Comparison of ENCODE assay signal across 8 mouse cellular contexts in genomic region chr5:34549483-34550221, GRCm38 (mm10). TPM values are rescaled to one million over a fixed set of nuclear protein-coding genes. Genes with fewer than 3 reads are reported as not detected.
DNase-seq lines count a peak whose midpoint lies in the region; ATAC-seq lines count a peak whose summit lies in the region.

No protein-coding gene starts in this region.

- ATAC-seq in hindbrain, embryonic 14.5 days (ENCODE audit: low FRiP score), result peak; percentile 88
- ATAC-seq in liver, embryonic 15.5 days (ENCODE audit: insufficient read depth), result peak; percentile 74
- ATAC-seq in neural tube, embryonic 12.5 days (ENCODE audit: low FRiP score, low read depth), result peak; percentile 85

- peaks cover 18% of the 10 kb centered on the region for H3K27me3 ChIP-seq in erythroblast, embryonic 14.5 days (ENCODE audit: control insufficient read depth)
- no peaks in the 10 kb centered on the region for H3K27me3 ChIP-seq in hindbrain, embryonic 14.5 days (ENCODE audit: control insufficient read depth, insufficient read depth, low read length)
- H3K27me3 ChIP-seq in liver, embryonic 15.5 days, result no peaks in the 10 kb centered on the region; the same call in 1 of the 2 replicates
- no peaks in the 10 kb centered on the region for H3K27me3 ChIP-seq in neural tube, embryonic 12.5 days (replicated peaks)

- peak; percentile 50 for DNase-seq in gastrocnemius, postnatal 14 days
- DNase-seq in gastrocnemius, postnatal 36 days, result no peak
- peak; percentile 71 for DNase-seq in R1 (ENCODE audit: low read depth, low spot score)
- peak; percentile 74 for DNase-seq in hindbrain, embryonic 14.5 days (ENCODE audit: low spot score)
- DNase-seq in c-Kit-positive CD71-positive TER-119-positive erythroid progenitor cells, embryonic 14.5 days (ENCODE audit: low spot score), result no peak

- no peaks in the 10 kb centered on the region; the same call in 1 of the 2 replicates for H3K9me3 ChIP-seq in erythroblast, embryonic 14.5 days (ENCODE audit: control insufficient read depth, low read length)
- H3K9me3 ChIP-seq in hindbrain, embryonic 14.5 days (ENCODE audit: control insufficient read depth, low read length), result no peaks in the 10 kb centered on the region
- no peaks in the 10 kb centered on the region for H3K9me3 ChIP-seq in liver, embryonic 15.5 days (replicated peaks)
- no peaks in the 10 kb centered on the region for H3K9me3 ChIP-seq in neural tube, embryonic 12.5 days

- peak overlapping the region; percentile 87 for H3K27ac ChIP-seq in hindbrain, embryonic 14.5 days
- H3K27ac ChIP-seq in liver, embryonic 15.5 days (replicated peaks), result peak overlapping the region; percentile 72
- peak overlapping the region; percentile 37; the same call in 1 of the 2 replicates for H3K27ac ChIP-seq in neural tube, embryonic 12.5 days

- WGBS in hindbrain, embryonic 14.5 days, result 1% methylated on average over 46 of the region's 49 CpGs
- under 1% methylated on average over 46 of the region's 49 CpGs for WGBS in liver, embryonic 15.5 days (ENCODE audit: insufficient replicate concordance)
- under 1% methylated on average over 49 of the region's 49 CpGs for WGBS in neural tube, embryonic 12.5 days

- peak overlapping the region; percentile 78 for H3K4me2 ChIP-seq in hindbrain, embryonic 14.5 days (replicated peaks)
- H3K4me2 ChIP-seq in liver, embryonic 15.5 days, result peak overlapping the region; percentile 97
- H3K4me2 ChIP-seq in neural tube, embryonic 12.5 days (replicated peaks), result peak overlapping the region; percentile 66

- H3K36me3 ChIP-seq in erythroblast, embryonic 14.5 days (ENCODE audit: control insufficient read depth), result peaks cover 10% of the 10 kb centered on the region
- H3K36me3 ChIP-seq in hindbrain, embryonic 14.5 days (replicated peaks; ENCODE audit: control insufficient read depth, insufficient read depth), result peaks cover 33% of the 10 kb centered on the region
- H3K36me3 ChIP-seq in liver, embryonic 15.5 days (replicated peaks), result peaks cover 32% of the 10 kb centered on the region
- H3K36me3 ChIP-seq in neural tube, embryonic 12.5 days, result peaks cover 23% of the 10 kb centered on the region

- peaks cover 31% of the 10 kb centered on the region for H3K4me1 ChIP-seq in erythroblast, embryonic 14.5 days (ENCODE audit: control insufficient read depth)
- peaks cover 15% of the 10 kb centered on the region for H3K4me1 ChIP-seq in hindbrain, embryonic 14.5 days (replicated peaks; ENCODE audit: control insufficient read depth, insufficient read depth, low read length)
- peaks cover 36% of the 10 kb centered on the region for H3K4me1 ChIP-seq in liver, embryonic 15.5 days (replicated peaks)
- peaks cover 16% of the 10 kb centered on the region for H3K4me1 ChIP-seq in neural tube, embryonic 12.5 days

- intact Hi-C loops in gastrocnemius, postnatal 14 days (cut with DNase I; ENCODE audit: low total_unique reads), result no loop called here
- intact Hi-C loops in gastrocnemius, postnatal 36 days (cut with DNase I), result loop anchor here (5.0 kb wide), 1 partner anchor 88 kb away; the partner anchor contains the start of gene Mfsd10

- peak overlapping the region; percentile 99 for H3K9ac ChIP-seq in hindbrain, embryonic 14.5 days
- H3K9ac ChIP-seq in liver, embryonic 15.5 days, result peak overlapping the region; percentile 83
- H3K9ac ChIP-seq in neural tube, embryonic 12.5 days, result peak overlapping the region; percentile 93

- peak overlapping the region; percentile 71 for H3K4me3 ChIP-seq in erythroblast, embryonic 14.5 days (replicated peaks)
- H3K4me3 ChIP-seq in hindbrain, embryonic 14.5 days (replicated peaks; ENCODE audit: low read length), result peak overlapping the region; percentile 95
- peak overlapping the region; percentile 79 for H3K4me3 ChIP-seq in liver, embryonic 15.5 days (replicated peaks)
- H3K4me3 ChIP-seq in neural tube, embryonic 12.5 days, result peak overlapping the region; percentile 84

RNA-seq across cellular contexts. Expression of gene Add1, which starts 23.8 kb away (rescaled TPM):
- total RNA-seq in gastrocnemius, postnatal 14 days (2021), result 10 to 100 TPM; 79.1 to 93.4 TPM
- 10 to 100 TPM; 58.7 to 67.4 TPM for total RNA-seq in gastrocnemius, postnatal 36 days (2021)
- polyA plus RNA-seq in erythroblast, embryonic 14.5 days (2012), result 106 and 113 TPM in 2 replicates
- 225 and 234 TPM in 2 replicates for polyA plus RNA-seq in hindbrain, embryonic 14.5 days (2014; fragmentation: Nextera tagmentation; extraction: Ambion mirVana)
- 135 and 144 TPM in 2 replicates for polyA plus RNA-seq in liver, embryonic 15.5 days (2015; fragmentation: Nextera tagmentation; extraction: Ambion mirVana)
- 200 and 218 TPM in 2 replicates for polyA plus RNA-seq in neural tube, embryonic 12.5 days (2016; fragmentation: Nextera tagmentation; extraction: Ambion mirVana)

RNA-seq across cellular contexts. Expression of gene Sh3bp2, which starts 24.0 kb away (rescaled TPM):
- total RNA-seq in gastrocnemius, postnatal 14 days (2021), result 1 to 10 TPM; 1.6 to 2.0 TPM
- 1 to 10 TPM in 1 of 2 experiments, under 1 TPM in 1; 0.82 to 1.5 TPM for total RNA-seq in gastrocnemius, postnatal 36 days (2021)
- 0.26 and 0.44 TPM in 2 replicates for polyA plus RNA-seq in erythroblast, embryonic 14.5 days (2012)
- 18.7 and 21.4 TPM in 2 replicates for polyA plus RNA-seq in hindbrain, embryonic 14.5 days (2014; fragmentation: Nextera tagmentation; extraction: Ambion mirVana)
- polyA plus RNA-seq in liver, embryonic 15.5 days (2015; fragmentation: Nextera tagmentation; extraction: Ambion mirVana), result 3.7 and 5.5 TPM in 2 replicates
- polyA plus RNA-seq in neural tube, embryonic 12.5 days (2016; fragmentation: Nextera tagmentation; extraction: Ambion mirVana), result 15.8 and 17.9 TPM in 2 replicates

RNA-seq across cellular contexts. Expression of gene Tnip2, which starts 35.9 kb away (rescaled TPM):
- total RNA-seq in gastrocnemius, postnatal 14 days (2021), result 1 to 10 TPM; 2.4 to 2.7 TPM
- 1 to 10 TPM; 3.0 to 3.2 TPM for total RNA-seq in gastrocnemius, postnatal 36 days (2021)
- 0.11 TPM in 1 of 2 replicates, not detected in the other for polyA plus RNA-seq in erythroblast, embryonic 14.5 days (2012)
- polyA plus RNA-seq in hindbrain, embryonic 14.5 days (2014; fragmentation: Nextera tagmentation; extraction: Ambion mirVana), result 10.1 and 10.5 TPM in 2 replicates
- 5.5 and 5.9 TPM in 2 replicates for polyA plus RNA-seq in liver, embryonic 15.5 days (2015; fragmentation: Nextera tagmentation; extraction: Ambion mirVana)
- 8.5 and 9.3 TPM in 2 replicates for polyA plus RNA-seq in neural tube, embryonic 12.5 days (2016; fragmentation: Nextera tagmentation; extraction: Ambion mirVana)

Comparison
In these comparisons a context has a peak if more than half of its experiments do, and no peak if none do; other contexts are left out.
1. DNase-seq: peak in gastrocnemius, postnatal 14 days (single experiment), R1 (single experiment) and hindbrain, embryonic 14.5 days (single experiment); none in gastrocnemius, postnatal 36 days (0 of 2) and c-Kit-positive CD71-positive TER-119-positive erythroid progenitor cells, embryonic 14.5 days (single experiment).
2. H3K27ac ChIP-seq: peak in every context shown above with its lines; median percentile 87 in hindbrain, embryonic 14.5 days; 72 in liver, embryonic 15.5 days; 37 in neural tube, embryonic 12.5 days.
3. Peak in every context shown above with its lines, with median percentiles within 50 percentile points of each other: H3K4me3 ChIP-seq, ATAC-seq, H3K4me2 ChIP-seq and H3K9ac ChIP-seq.